Mouse (Mus musculus): ENCODE measurements at regions not wholly inside any gene's neighbourhood (a gene's known extent, or its start where the extent isn't known, plus 50 kb on each side); places are given as distances from the start of the nearest gene placed in this dataset.

- Histone ChIP-seq H3K27ac (ENCODE audit: low read depth, low read length) (no peak overlapping the region), H3K9me3 (ENCODE audit: control insufficient read depth, low read length) (no peaks in the 10 kb centered on the region), H3K4me1 (ENCODE audit: control insufficient read depth, insufficient read depth, low read length) (no peaks in the 10 kb centered on the region), H3K4me2 (ENCODE audit: low read depth, low read length) (no peak overlapping the region), H3K36me3 (ENCODE audit: control insufficient read depth, insufficient read depth, low read length) (no peaks in the 10 kb centered on the region), H3K27me3 (ENCODE audit: control insufficient read depth, insufficient read depth, low read length) (no peaks in the 10 kb centered on the region), H3K9ac (replicated peaks; ENCODE audit: low read depth, low read length) (no peak overlapping the region), H3K4me3 (ENCODE audit: low read depth, low read length) (no peak overlapping the region)
- WGBS = 80% methylated on average over 3 of the region's 3 CpGs
- no peak for ATAC-seq (ENCODE audit: low read depth)
These were observed 841.2 kb upstream of the Adgrl3 start for GRCm38 (mm10) chr5:80178723-80179122.

- Histone ChIP-seq H3K9me3 (ENCODE audit: control insufficient read depth, low read length) (no peaks in the 10 kb centered on the region), H3K36me3 (ENCODE audit: control insufficient read depth, insufficient read depth, low read length) (no peaks in the 10 kb centered on the region), H3K4me3 (ENCODE audit: low read depth, low read length) (no peak overlapping the region), H3K27me3 (ENCODE audit: control insufficient read depth, insufficient read depth, low read length) (no peaks in the 10 kb centered on the region), H3K9ac (replicated peaks; ENCODE audit: low read depth, low read length) (no peak overlapping the region), H3K4me2 (ENCODE audit: low read depth, low read length) (no peak overlapping the region), H3K4me1 (ENCODE audit: control insufficient read depth, insufficient read depth, low read length) (no peaks in the 10 kb centered on the region), H3K27ac (ENCODE audit: low read depth, low read length) (no peak overlapping the region)
- ATAC-seq (ENCODE audit: low read depth) = peak; percentile 54; the same call in 1 of the 2 replicates
- WGBS = 31% methylated on average over 2 of the region's 2 CpGs
These were observed 839.7 kb upstream of the Adgrl3 start for GRCm38 (mm10) chr5:80180280-80180679.

- Histone ChIP-seq H3K36me3 (ENCODE audit: control insufficient read depth, insufficient read depth, low read length) (no peaks in the 10 kb centered on the region), H3K4me3 (ENCODE audit: low read depth, low read length) (no peak overlapping the region), H3K4me2 (ENCODE audit: low read depth, low read length) (no peak overlapping the region), H3K4me1 (ENCODE audit: control insufficient read depth, insufficient read depth, low read length) (no peaks in the 10 kb centered on the region), H3K27me3 (ENCODE audit: control insufficient read depth, insufficient read depth, low read length) (no peaks in the 10 kb centered on the region), H3K9me3 (ENCODE audit: control insufficient read depth, low read length) (no peaks in the 10 kb centered on the region), H3K9ac (replicated peaks; ENCODE audit: low read depth, low read length) (no peak overlapping the region), H3K27ac (ENCODE audit: low read depth, low read length) (no peak overlapping the region)
- 79% methylated on average over 3 of the region's 3 CpGs for WGBS
- no peak for ATAC-seq (ENCODE audit: low read depth)
These were observed 827.5 kb upstream of the Adgrl3 start for GRCm38 (mm10) chr5:80192418-80192817.

- Histone ChIP-seq H3K9ac (replicated peaks; ENCODE audit: low read depth, low read length) (no peak overlapping the region), H3K9me3 (ENCODE audit: control insufficient read depth, low read length) (no peaks in the 10 kb centered on the region), H3K4me1 (ENCODE audit: control insufficient read depth, insufficient read depth, low read length) (no peaks in the 10 kb centered on the region), H3K36me3 (ENCODE audit: control insufficient read depth, insufficient read depth, low read length) (no peaks in the 10 kb centered on the region), H3K4me3 (ENCODE audit: low read depth, low read length) (no peak overlapping the region), H3K4me2 (ENCODE audit: low read depth, low read length) (no peak overlapping the region), H3K27me3 (ENCODE audit: control insufficient read depth, insufficient read depth, low read length) (no peaks in the 10 kb centered on the region), H3K27ac (ENCODE audit: low read depth, low read length) (no peak overlapping the region)
- ATAC-seq (ENCODE audit: low read depth) = no peak
These were observed 820.3 kb upstream of the Adgrl3 start for GRCm38 (mm10) chr5:80199626-80200025.

GRCm38 (mm10) chr5:80248530-80249122, 771.3 kb upstream of the Adgrl3 start:
- Histone ChIP-seq H3K4me2 (ENCODE audit: low read depth, low read length) (no peak overlapping the region), H3K36me3 (ENCODE audit: control insufficient read depth, insufficient read depth, low read length) (no peaks in the 10 kb centered on the region), H3K9me3 (ENCODE audit: control insufficient read depth, low read length) (no peaks in the 10 kb centered on the region), H3K27me3 (ENCODE audit: control insufficient read depth, insufficient read depth, low read length) (no peaks in the 10 kb centered on the region), H3K4me3 (ENCODE audit: low read depth, low read length) (no peak overlapping the region), H3K9ac (replicated peaks; ENCODE audit: low read depth, low read length) (no peak overlapping the region), H3K4me1 (ENCODE audit: control insufficient read depth, insufficient read depth, low read length) (no peaks in the 10 kb centered on the region; the same call in 1 of the 2 replicates), H3K27ac (ENCODE audit: low read depth, low read length) (no peak overlapping the region)
- ATAC-seq (ENCODE audit: low read depth) = peak; percentile 56
- 45% methylated on average over 5 of the region's 5 CpGs for WGBS

- WGBS = 86% methylated on average over 2 of the region's 2 CpGs
- no peak for ATAC-seq (ENCODE audit: low read depth)
- Histone ChIP-seq H3K4me2 (ENCODE audit: low read depth, low read length) (no peak overlapping the region), H3K9ac (replicated peaks; ENCODE audit: low read depth, low read length) (no peak overlapping the region), H3K4me1 (ENCODE audit: control insufficient read depth, insufficient read depth, low read length) (no peaks in the 10 kb centered on the region; the same call in 1 of the 2 replicates), H3K4me3 (ENCODE audit: low read depth, low read length) (no peak overlapping the region), H3K27me3 (ENCODE audit: control insufficient read depth, insufficient read depth, low read length) (no peaks in the 10 kb centered on the region), H3K36me3 (ENCODE audit: control insufficient read depth, insufficient read depth, low read length) (no peaks in the 10 kb centered on the region), H3K27ac (ENCODE audit: low read depth, low read length) (no peak overlapping the region), H3K9me3 (ENCODE audit: control insufficient read depth, low read length) (no peaks in the 10 kb centered on the region)
These were observed 768.0 kb upstream of the Adgrl3 start for GRCm38 (mm10) chr5:80251961-80252360.

GRCm38 (mm10) chr5:80255046-80255445, 764.9 kb upstream of the Adgrl3 start:
- Histone ChIP-seq H3K4me2 (ENCODE audit: low read depth, low read length) (no peak overlapping the region), H3K9me3 (ENCODE audit: control insufficient read depth, low read length) (no peaks in the 10 kb centered on the region), H3K4me3 (ENCODE audit: low read depth, low read length) (no peak overlapping the region), H3K9ac (replicated peaks; ENCODE audit: low read depth, low read length) (no peak overlapping the region), H3K27ac (ENCODE audit: low read depth, low read length) (no peak overlapping the region), H3K27me3 (ENCODE audit: control insufficient read depth, insufficient read depth, low read length) (no peaks in the 10 kb centered on the region), H3K4me1 (ENCODE audit: control insufficient read depth, insufficient read depth, low read length) (no peaks in the 10 kb centered on the region), H3K36me3 (ENCODE audit: control insufficient read depth, insufficient read depth, low read length) (no peaks in the 10 kb centered on the region)
- WGBS = 69% methylated on average over 9 of the region's 9 CpGs
- no peak for ATAC-seq (ENCODE audit: low read depth)

- H3K4me1 ChIP-seq (ENCODE audit: control insufficient read depth, insufficient read depth, low read length) = no peaks in the 10 kb centered on the region
- H3K27me3 ChIP-seq (ENCODE audit: control insufficient read depth, insufficient read depth, low read length) = no peaks in the 10 kb centered on the region
- no peak overlapping the region for H3K27ac ChIP-seq (ENCODE audit: low read depth, low read length)
- 49% methylated on average over 1 of the region's 1 CpGs for WGBS
- H3K4me2 ChIP-seq (ENCODE audit: low read depth, low read length) = no peak overlapping the region
- no peaks in the 10 kb centered on the region for H3K9me3 ChIP-seq (ENCODE audit: control insufficient read depth, low read length)
- no peaks in the 10 kb centered on the region for H3K36me3 ChIP-seq (ENCODE audit: control insufficient read depth, insufficient read depth, low read length)
- H3K9ac ChIP-seq (replicated peaks; ENCODE audit: low read depth, low read length) = no peak overlapping the region
- H3K4me3 ChIP-seq (ENCODE audit: low read depth, low read length) = no peak overlapping the region
- no peak for ATAC-seq (ENCODE audit: low read depth)
These were observed 745.3 kb upstream of the Adgrl3 start for GRCm38 (mm10) chr5:80274589-80274988.

GRCm38 (mm10) chr5:80275232-80275866, 744.6 kb upstream of the Adgrl3 start:
- Histone ChIP-seq H3K9ac (replicated peaks; ENCODE audit: low read depth, low read length) (no peak overlapping the region), H3K4me3 (ENCODE audit: low read depth, low read length) (no peak overlapping the region), H3K4me2 (ENCODE audit: low read depth, low read length) (no peak overlapping the region), H3K27me3 (ENCODE audit: control insufficient read depth, insufficient read depth, low read length) (no peaks in the 10 kb centered on the region), H3K27ac (ENCODE audit: low read depth, low read length) (no peak overlapping the region), H3K4me1 (ENCODE audit: control insufficient read depth, insufficient read depth, low read length) (no peaks in the 10 kb centered on the region), H3K9me3 (ENCODE audit: control insufficient read depth, low read length) (no peaks in the 10 kb centered on the region), H3K36me3 (ENCODE audit: control insufficient read depth, insufficient read depth, low read length) (no peaks in the 10 kb centered on the region)
- ATAC-seq (ENCODE audit: low read depth) = no peak
- 90% methylated on average over 2 of the region's 2 CpGs for WGBS

Data from neural tube, embryonic 14.5 days (tissue).